Comparison of ENCODE assay signal across 29 mouse cellular contexts in genomic region chr5:24326166-24326841, GRCm38 (mm10). TPM values are rescaled to one million over a fixed set of nuclear protein-coding genes. Genes with fewer than 3 reads are reported as not detected.
A peak's percentile ranks its signal among the peaks of the same experiment; 100 is the strongest.
DNase-seq lines count a peak whose midpoint lies in the region; ATAC-seq and TF ChIP-seq lines count a peak whose summit lies in the region.
"Had no signal": no experiment of that assay in that cellular context is flagged by ENCODE, and none has a peak within 500 bp of the region (broad histone marks: within the 10 kb centered on the region; RNA-seq: fewer than 3 reads in every experiment).

No protein-coding gene starts in this region.

- WGBS in heart, embryonic 13.5 days = 76% methylated on average over 15 of the region's 15 CpGs
- 81% methylated on average over 15 of the region's 15 CpGs for WGBS in heart, embryonic 12.5 days
- 91% methylated on average over 15 of the region's 15 CpGs for WGBS in hindbrain, embryonic 10.5 days
- 94% methylated on average over 15 of the region's 15 CpGs for WGBS in hindbrain, embryonic 12.5 days

- H3K9ac ChIP-seq in heart, embryonic 13.5 days = peak overlapping the region; percentile 47
- H3K9ac ChIP-seq in heart, embryonic 12.5 days = no peak overlapping the region
- no peak overlapping the region for H3K9ac ChIP-seq in hindbrain, embryonic 12.5 days
- H3K9ac ChIP-seq: embryonic facial prominence, embryonic 13.5 days; forebrain, embryonic 15.5 days; hindbrain, embryonic 13.5 days; liver, embryonic 12.5 days; liver, postnatal 0 days; midbrain, embryonic 15.5 days had no signal

- no peak overlapping the region for H3K4me2 ChIP-seq in heart, embryonic 13.5 days
- no peak overlapping the region for H3K4me2 ChIP-seq in heart, embryonic 12.5 days
- no peak overlapping the region for H3K4me2 ChIP-seq in hindbrain, embryonic 12.5 days (replicated peaks)
- H3K4me2 ChIP-seq: forebrain, embryonic 15.5 days; hindbrain, embryonic 13.5 days; liver, embryonic 12.5 days; midbrain, embryonic 15.5 days had no signal

- no peak for DNase-seq in hindbrain, embryonic 10.5 days (ENCODE audit: low spot score)
- DNase-seq in heart, postnatal 25 days (ENCODE audit: low spot score) = peak; percentile 0
- no peak for DNase-seq in ovary, postnatal 14 days (ENCODE audit: low spot score)
- DNase-seq: cerebellum, adult 11-12 months; cerebellum, adult 9-11 months; embryo, embryonic 11 days; gastrocnemius, postnatal 36 days; kidney, adult 9 months; layer of hippocampus, postnatal 36 days; left cerebral cortex, postnatal 4 days; liver, postnatal 0 days; thymus, adult 18-20 months; thymus, postnatal 25 days had no signal

- no peak overlapping the region for H3K4me3 ChIP-seq in heart, embryonic 13.5 days
- H3K4me3 ChIP-seq in heart, embryonic 12.5 days = no peak overlapping the region
- H3K4me3 ChIP-seq in hindbrain, embryonic 10.5 days = no peak overlapping the region
- H3K4me3 ChIP-seq in hindbrain, embryonic 12.5 days = no peak overlapping the region
- 0 out of 2 replicates have a peak overlapping the region, but pooled peaks have one; percentile 75 for H3K4me3 ChIP-seq in E14TG2a.4 (replicated peaks; ENCODE audit: low read length)
- H3K4me3 ChIP-seq: embryonic facial prominence, embryonic 13.5 days; forebrain, embryonic 10.5 days; forebrain, embryonic 15.5 days; gastrocnemius, adult 2 months; hindbrain, embryonic 13.5 days; liver, embryonic 12.5 days; midbrain, embryonic 10.5 days; midbrain, embryonic 15.5 days had no signal

- H3K9me3 ChIP-seq in heart, embryonic 13.5 days = no peaks in the 10 kb centered on the region
- no peaks in the 10 kb centered on the region for H3K9me3 ChIP-seq in heart, embryonic 12.5 days (replicated peaks)
- no peaks in the 10 kb centered on the region for H3K9me3 ChIP-seq in hindbrain, embryonic 10.5 days
- H3K9me3 ChIP-seq in hindbrain, embryonic 12.5 days (replicated peaks) = no peaks in the 10 kb centered on the region
- no peaks in the 10 kb centered on the region for H3K9me3 ChIP-seq in E14TG2a.4 (ENCODE audit: low read length)
- H3K9me3 ChIP-seq: embryonic facial prominence, embryonic 13.5 days; forebrain, embryonic 10.5 days; forebrain, embryonic 15.5 days; hindbrain, embryonic 13.5 days; liver, embryonic 12.5 days; midbrain, embryonic 10.5 days; midbrain, embryonic 15.5 days had no signal

- no peak for ATAC-seq in heart, embryonic 13.5 days (ENCODE audit: extremely low read depth, insufficient number of reproducible peaks, low FRiP score, low TSS enrichment)
- no peak for ATAC-seq in heart, embryonic 12.5 days (ENCODE audit: insufficient number of reproducible peaks, low FRiP score)
- ATAC-seq in hindbrain, embryonic 12.5 days (ENCODE audit: low FRiP score) = no peak
- ATAC-seq: CD4-positive, CD25-positive, alpha-beta regulatory T cell, adult 4 months; forebrain, embryonic 15.5 days; intestine, embryonic 16.5 days; liver, embryonic 12.5 days; liver, postnatal 0 days; midbrain, embryonic 15.5 days had no signal

- intact Hi-C loops in heart, postnatal 25 days (cut with DNase I) = no loop called here

- peaks cover 84% of the 10 kb centered on the region for H3K4me1 ChIP-seq in heart, embryonic 13.5 days
- H3K4me1 ChIP-seq in heart, embryonic 12.5 days (replicated peaks) = peaks cover 84% of the 10 kb centered on the region
- peaks cover 78% of the 10 kb centered on the region for H3K4me1 ChIP-seq in hindbrain, embryonic 10.5 days (replicated peaks)
- peaks cover 43% of the 10 kb centered on the region for H3K4me1 ChIP-seq in hindbrain, embryonic 12.5 days
- H3K4me1 ChIP-seq in E14TG2a.4 (replicated peaks; ENCODE audit: low read depth, low read length) = peaks cover 62% of the 10 kb centered on the region

- peaks cover 72% of the 10 kb centered on the region for H3K36me3 ChIP-seq in heart, embryonic 13.5 days
- peaks cover 62% of the 10 kb centered on the region for H3K36me3 ChIP-seq in heart, embryonic 12.5 days
- H3K36me3 ChIP-seq in hindbrain, embryonic 10.5 days = peaks cover 41% of the 10 kb centered on the region
- H3K36me3 ChIP-seq in hindbrain, embryonic 12.5 days = peaks cover 32% of the 10 kb centered on the region
- peaks cover 15% of the 10 kb centered on the region; the same call in 1 of the 2 replicates for H3K36me3 ChIP-seq in E14TG2a.4 (ENCODE audit: insufficient read depth, low read length)
- H3K36me3 ChIP-seq: embryonic facial prominence, embryonic 13.5 days; liver, embryonic 12.5 days had no signal

- peak overlapping the region; percentile 89 for H3K27ac ChIP-seq in heart, embryonic 13.5 days (replicated peaks)
- no peak overlapping the region for H3K27ac ChIP-seq in heart, embryonic 12.5 days (ENCODE audit: poor library complexity, severe bottlenecking)
- H3K27ac ChIP-seq in hindbrain, embryonic 10.5 days = 0 out of 2 replicates have a peak overlapping the region, but pooled peaks have one; percentile 40
- H3K27ac ChIP-seq in hindbrain, embryonic 12.5 days = no peak overlapping the region
- H3K27ac ChIP-seq: embryonic facial prominence, embryonic 13.5 days; forebrain, embryonic 10.5 days; forebrain, embryonic 15.5 days; gastrocnemius, adult 2 months; hindbrain, embryonic 13.5 days; liver, embryonic 12.5 days; macrophage; midbrain, embryonic 10.5 days; midbrain, embryonic 15.5 days; stomach, postnatal 0 days had no signal

- no peak for TF ChIP-seq CTCF in E14TG2a.4 (conservative IDR thresholded peaks at IDR 0.05; ENCODE audit: low read length)

- peaks cover 26% of the 10 kb centered on the region for H3K27me3 ChIP-seq in heart, embryonic 13.5 days (replicated peaks)
- peaks cover 12% of the 10 kb centered on the region; the same call in 1 of the 2 replicates for H3K27me3 ChIP-seq in heart, embryonic 12.5 days (replicated peaks)
- peaks cover 71% of the 10 kb centered on the region for H3K27me3 ChIP-seq in hindbrain, embryonic 10.5 days (ENCODE audit: insufficient read depth, poor library complexity, severe bottlenecking)
- peaks cover 18% of the 10 kb centered on the region; the same call in 1 of the 2 replicates for H3K27me3 ChIP-seq in hindbrain, embryonic 12.5 days
- peaks cover 87% of the 10 kb centered on the region for H3K27me3 ChIP-seq in E14TG2a.4 (ENCODE audit: insufficient read depth, low read length)
- H3K27me3 ChIP-seq: forebrain, embryonic 15.5 days; midbrain, embryonic 15.5 days had no signal

RNA-seq across cellular contexts. Expression of gene Kcnh2, which starts 25.1 kb away (rescaled TPM):
- 24.4 and 26.2 TPM in 2 replicates for polyA plus RNA-seq in heart, embryonic 13.5 days (2015; fragmentation: Nextera tagmentation; extraction: Ambion mirVana)
- 38.2 and 40.5 TPM in 2 replicates for polyA plus RNA-seq in heart, embryonic 12.5 days (2016; fragmentation: Nextera tagmentation; extraction: Ambion mirVana)
- 32.4 and 33.9 TPM in 2 replicates for polyA plus RNA-seq in hindbrain, embryonic 10.5 days (2016; fragmentation: Nextera tagmentation; extraction: Ambion mirVana)
- polyA plus RNA-seq in hindbrain, embryonic 12.5 days (2016; fragmentation: Nextera tagmentation; extraction: Ambion mirVana) = 14.6 and 17.4 TPM in 2 replicates
- 10 to 100 TPM; 62.4 to 67.2 TPM for total RNA-seq in heart, postnatal 25 days (2021)
- polyA plus RNA-seq: macrophage had no signal

RNA-seq across cellular contexts. Expression of gene Nos3, which starts 38.3 kb away (rescaled TPM):
- 34.0 and 35.0 TPM in 2 replicates for polyA plus RNA-seq in heart, embryonic 13.5 days (2015; fragmentation: Nextera tagmentation; extraction: Ambion mirVana)
- polyA plus RNA-seq in heart, embryonic 12.5 days (2016; fragmentation: Nextera tagmentation; extraction: Ambion mirVana) = 45.9 and 46.9 TPM in 2 replicates
- 8.3 and 9.7 TPM in 2 replicates for polyA plus RNA-seq in hindbrain, embryonic 10.5 days (2016; fragmentation: Nextera tagmentation; extraction: Ambion mirVana)
- 8.8 and 9.0 TPM in 2 replicates for polyA plus RNA-seq in hindbrain, embryonic 12.5 days (2016; fragmentation: Nextera tagmentation; extraction: Ambion mirVana)
- 10 to 100 TPM; 24.1 to 28.1 TPM for total RNA-seq in heart, postnatal 25 days (2021)
- polyA plus RNA-seq: macrophage had no signal

Comparison
In these comparisons a context has a peak if more than half of its experiments do, and no peak if none do; other contexts are left out.
1. H3K27ac ChIP-seq: peak in heart, embryonic 13.5 days (single experiment) and hindbrain, embryonic 10.5 days (single experiment); none in heart, embryonic 12.5 days (single experiment) and hindbrain, embryonic 12.5 days (single experiment).